Mouse (Mus musculus): Measurements from ENCODE around the gene Kcnk3.

The Kcnk3 gene

GRCm38 (mm10) chr5:30638041-30638440 lies 50.1 kb downstream of the Kcnk3 start:
- DNase-seq (ENCODE audit: extremely low spot score): peak; percentile 64

- DNase-seq (ENCODE audit: extremely low spot score): no peak
Observed at GRCm38 (mm10) chr5:30643477-30644179, 55.7 kb downstream of the Kcnk3 start.

GRCm38 (mm10) chr5:30646036-30646435 lies 58.1 kb downstream of the Kcnk3 start:
- DNase-seq (ENCODE audit: extremely low spot score): no peak

GRCm38 (mm10) chr5:30647396-30647795 lies 59.4 kb downstream of the Kcnk3 start:
- DNase-seq (ENCODE audit: extremely low spot score): no peak

GRCm38 (mm10) chr5:30647815-30648560 lies 60.0 kb downstream of the Kcnk3 start, which contains the start of gene Slc35f6:
Gene Slc35f6 (plus strand): TSS chr5:30647933.
- DNase-seq (ENCODE audit: extremely low spot score): peak; percentile 89

GRCm38 (mm10) chr5:30649558-30649957 lies 61.6 kb downstream of the Kcnk3 start:
- no peak for DNase-seq (ENCODE audit: extremely low spot score)

- DNase-seq (ENCODE audit: extremely low spot score): no peak
Observed at GRCm38 (mm10) chr5:30650756-30651155, 62.8 kb downstream of the Kcnk3 start.

- no peak for DNase-seq (ENCODE audit: extremely low spot score)
Observed at GRCm38 (mm10) chr5:30651554-30651953, 63.6 kb downstream of the Kcnk3 start.

- no peak for DNase-seq (ENCODE audit: extremely low spot score)
Observed at GRCm38 (mm10) chr5:30653246-30653645, 65.3 kb downstream of the Kcnk3 start.

- DNase-seq (ENCODE audit: extremely low spot score): no peak
Observed at GRCm38 (mm10) chr5:30655042-30655441, 67.1 kb downstream of the Kcnk3 start.

- DNase-seq (ENCODE audit: extremely low spot score): no peak
Observed at GRCm38 (mm10) chr5:30655526-30656195, 67.7 kb downstream of the Kcnk3 start.

GRCm38 (mm10) chr5:30659042-30659441 lies 71.1 kb downstream of the Kcnk3 start:
- no peak for DNase-seq (ENCODE audit: extremely low spot score)

- DNase-seq (ENCODE audit: extremely low spot score): no peak
Observed at GRCm38 (mm10) chr5:30660278-30660677, 72.3 kb downstream of the Kcnk3 start.

- DNase-seq (ENCODE audit: extremely low spot score): no peak
Observed at GRCm38 (mm10) chr5:30660813-30661212, 72.8 kb downstream of the Kcnk3 start.

GRCm38 (mm10) chr5:30665360-30665759 lies 77.4 kb downstream of the Kcnk3 start:
- no peak for DNase-seq (ENCODE audit: extremely low spot score)

GRCm38 (mm10) chr5:30665968-30666367 lies 78.0 kb downstream of the Kcnk3 start:
- DNase-seq (ENCODE audit: extremely low spot score): no peak

GRCm38 (mm10) chr5:30666391-30667195 lies 78.6 kb downstream of the Kcnk3 start, which contains the start of gene Cenpa:
Gene Cenpa (plus strand): TSS chr5:30666777.
- DNase-seq (ENCODE audit: extremely low spot score): peak; percentile 91

- DNase-seq (ENCODE audit: extremely low spot score): no peak
Observed at GRCm38 (mm10) chr5:30667215-30667614, 79.2 kb downstream of the Kcnk3 start.

GRCm38 (mm10) chr5:30667686-30668085 lies 79.7 kb downstream of the Kcnk3 start:
- DNase-seq (ENCODE audit: extremely low spot score): no peak

- no peak for DNase-seq (ENCODE audit: extremely low spot score)
Observed at GRCm38 (mm10) chr5:30668637-30669495, 80.9 kb downstream of the Kcnk3 start.

GRCm38 (mm10) chr5:30669496-30669830 lies 81.5 kb downstream of the Kcnk3 start:
- no peak for DNase-seq (ENCODE audit: extremely low spot score)

Data from embryo, embryonic 9.5 days (tissue).